Mouse (Mus musculus) gastrocnemius, adult 18-20 months (tissue): ENCODE measurements around the gene St6galnac6. TPM values are rescaled to one million over a fixed set of nuclear protein-coding genes. Genes with fewer than 3 reads are reported as not detected.

Source experiments
- DNase-seq: peaks from one replicate; pipeline ENCODE4 v3.0.0; 2021; ENCODE audit warnings: low spot score
- total RNA-seq, 2 experiments: library from RNA; stranded (reverse); gene quantifications; 2 replicates each; pipeline ENCODE4 v1.2.3; 2021

Gene St6galnac6
- total RNA-seq, 2 experiments from 2014 or later = 47.0 to 52.2 TPM

- DNase-seq = peak; percentile 67
Measured at GRCm38 (mm10) chr2:32610610-32611229, 11.2 kb downstream of the St6galnac6 start.

GRCm38 (mm10) chr2:32612274-32612673, 12.8 kb downstream of the St6galnac6 start:
- no peak for DNase-seq

- DNase-seq = no peak
Measured at GRCm38 (mm10) chr2:32617109-32617508, 17.6 kb downstream of the St6galnac6 start.

GRCm38 (mm10) chr2:32617601-32618000, 18.1 kb downstream of the St6galnac6 start:
- no peak for DNase-seq

- DNase-seq = no peak
Measured at GRCm38 (mm10) chr2:32618051-32618450, 18.5 kb downstream of the St6galnac6 start.

GRCm38 (mm10) chr2:32620682-32621516, 21.4 kb downstream of the St6galnac6 start:
- no peak for DNase-seq

- no peak for DNase-seq
Measured at GRCm38 (mm10) chr2:32621517-32621859, 22.0 kb downstream of the St6galnac6 start, which contains the start of gene Ak1. TSS of gene Ak1 (plus strand) at chr2:32621758.

- DNase-seq = no peak
Measured at GRCm38 (mm10) chr2:32624111-32624748, 24.7 kb downstream of the St6galnac6 start.

- DNase-seq = peak; percentile 90
Measured at GRCm38 (mm10) chr2:32625212-32625872, 25.8 kb downstream of the St6galnac6 start.

GRCm38 (mm10) chr2:32625873-32626694, 26.6 kb downstream of the St6galnac6 start:
- peak; percentile 90 for DNase-seq

- DNase-seq = no peak
Measured at GRCm38 (mm10) chr2:32627266-32628043, 27.9 kb downstream of the St6galnac6 start.

- peak; percentile 47 for DNase-seq
Measured at GRCm38 (mm10) chr2:32628044-32628550, 28.6 kb downstream of the St6galnac6 start.

- peak; percentile 88 for DNase-seq
Measured at GRCm38 (mm10) chr2:32628729-32629128, 29.2 kb downstream of the St6galnac6 start.

GRCm38 (mm10) chr2:32629276-32629976, 29.9 kb downstream of the St6galnac6 start:
- no peak for DNase-seq

GRCm38 (mm10) chr2:32630036-32630435, 30.5 kb downstream of the St6galnac6 start:
- DNase-seq = no peak

- DNase-seq = no peak
Measured at GRCm38 (mm10) chr2:32631046-32631445, 31.5 kb downstream of the St6galnac6 start.

- DNase-seq = peak; percentile 89
Measured at GRCm38 (mm10) chr2:32631737-32632394, 32.4 kb downstream of the St6galnac6 start.

GRCm38 (mm10) chr2:32633660-32634059, 34.2 kb downstream of the St6galnac6 start:
- DNase-seq = peak; percentile 67
